Mouse (Mus musculus): Measurements from ENCODE around the gene Lrch2. TPM values are rescaled to one million over a fixed set of nuclear protein-coding genes. Genes with fewer than 3 reads are reported as not detected.
"Not testable (repeated sequence)": the region's sequence is repeated elsewhere in the genome, so short reads cannot be mapped to it uniquely, and the experiment has no call there.

Lrch2 gene
- polyA plus RNA-seq, 1 experiment = 12.2 TPM

GRCm38 (mm10) chrX:147489551-147489950, 64.3 kb downstream of the Lrch2 start:
- Histone ChIP-seq H3K27ac (ENCODE audit: insufficient read depth, low read length) (no peak overlapping the region), H3K4me1 (ENCODE audit: control insufficient read depth, insufficient read depth, low read length) (no peaks in the 10 kb centered on the region), H3K4me3 (replicated peaks; ENCODE audit: insufficient read depth, low read depth, low read length) (no peak overlapping the region), H3K27me3 (ENCODE audit: control insufficient read depth, insufficient read depth, low read length) (no peaks in the 10 kb centered on the region)
- no peak for DNase-seq
- TF ChIP-seq CTCF (IDR thresholded peaks at IDR 0.05; ENCODE audit: borderline replicate concordance, insufficient read depth, low read depth, low read length) (no peak), POLR2A (IDR thresholded peaks at IDR 0.05; ENCODE audit: borderline replicate concordance, insufficient read depth, low read length) (no peak)
- 48% methylated on average over 2 of the region's 2 CpGs for WGBS

- not testable (repeated sequence) for H3K27me3 ChIP-seq (ENCODE audit: control insufficient read depth, insufficient read depth, low read length); DNase-seq; H3K4me1 ChIP-seq (ENCODE audit: control insufficient read depth, insufficient read depth, low read length); H3K27ac ChIP-seq (ENCODE audit: insufficient read depth, low read length); H3K4me3 ChIP-seq (replicated peaks; ENCODE audit: insufficient read depth, low read depth, low read length)
- WGBS = 88% methylated on average over 1 of the region's 1 CpGs
Observed at GRCm38 (mm10) chrX:147453610-147454009, 100.3 kb downstream of the Lrch2 start, which contains the start of gene Vmn1r239-ps. Vmn1r239-ps (minus strand) TSS chrX:147453710.

DNA sequence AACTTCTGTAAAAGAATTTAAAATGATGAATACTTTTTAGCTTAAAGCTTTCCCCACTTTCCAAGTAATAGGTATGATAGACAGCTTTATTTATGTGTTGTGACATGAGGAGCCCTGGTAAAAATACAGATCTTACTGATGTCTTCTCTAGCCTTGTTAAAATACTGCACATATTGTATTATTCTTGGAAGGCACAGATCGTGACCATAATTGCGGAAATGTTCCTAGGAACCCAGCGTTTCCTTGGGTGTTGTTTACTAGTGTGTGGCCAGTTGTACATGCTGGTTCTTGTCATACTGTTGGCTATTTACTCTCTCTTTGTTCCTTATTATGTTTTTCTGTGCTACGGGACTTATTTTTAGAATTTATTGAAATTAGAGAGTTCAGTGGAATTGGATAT, 110.5 kb downstream of the Lrch2 start:
- no peak for DNase-seq
- no peaks in the 10 kb centered on the region for H3K4me1 ChIP-seq (ENCODE audit: control insufficient read depth, insufficient read depth, low read length)
- no peak overlapping the region for H3K27ac ChIP-seq (ENCODE audit: insufficient read depth, low read length)
- WGBS = 83% methylated on average over 4 of the region's 4 CpGs
- TF ChIP-seq CTCF (IDR thresholded peaks at IDR 0.05; ENCODE audit: borderline replicate concordance, insufficient read depth, low read depth, low read length) (no peak), POLR2A (IDR thresholded peaks at IDR 0.05; ENCODE audit: borderline replicate concordance, insufficient read depth, low read length) (no peak)
- no peak overlapping the region for H3K4me3 ChIP-seq (replicated peaks; ENCODE audit: insufficient read depth, low read depth, low read length)
- no peaks in the 10 kb centered on the region for H3K27me3 ChIP-seq (ENCODE audit: control insufficient read depth, insufficient read depth, low read length)

DNA sequence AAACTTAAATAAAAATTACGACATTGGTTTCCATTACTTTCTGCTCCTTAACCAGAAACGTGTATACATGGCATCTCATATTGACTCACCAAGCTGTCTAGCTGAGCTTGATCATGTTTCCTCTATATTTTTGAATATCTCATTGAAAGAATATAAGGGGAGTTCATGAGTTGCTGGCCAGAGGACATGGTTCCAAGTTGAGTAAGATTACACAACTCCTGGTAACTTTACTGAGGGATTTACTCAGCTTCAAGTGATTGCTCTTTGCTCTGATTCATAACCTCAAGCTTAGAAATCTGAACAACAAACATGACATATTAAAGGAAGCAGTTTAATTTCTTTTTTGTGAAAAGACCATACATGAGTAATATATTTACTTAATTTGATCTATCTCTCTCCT, 118.5 kb downstream of the Lrch2 start:
- no peak for DNase-seq
- H3K4me3 ChIP-seq (replicated peaks; ENCODE audit: insufficient read depth, low read depth, low read length) = no peak overlapping the region
- WGBS = 87% methylated on average over 2 of the region's 2 CpGs
- no peak overlapping the region for H3K27ac ChIP-seq (ENCODE audit: insufficient read depth, low read length)
- H3K4me1 ChIP-seq (ENCODE audit: control insufficient read depth, insufficient read depth, low read length) = no peaks in the 10 kb centered on the region
- no peaks in the 10 kb centered on the region for H3K27me3 ChIP-seq (ENCODE audit: control insufficient read depth, insufficient read depth, low read length)
- TF ChIP-seq POLR2A (IDR thresholded peaks at IDR 0.05; ENCODE audit: borderline replicate concordance, insufficient read depth, low read length) = no peak
- TF ChIP-seq CTCF (IDR thresholded peaks at IDR 0.05; ENCODE audit: borderline replicate concordance, insufficient read depth, low read depth, low read length) = no peak

DNA sequence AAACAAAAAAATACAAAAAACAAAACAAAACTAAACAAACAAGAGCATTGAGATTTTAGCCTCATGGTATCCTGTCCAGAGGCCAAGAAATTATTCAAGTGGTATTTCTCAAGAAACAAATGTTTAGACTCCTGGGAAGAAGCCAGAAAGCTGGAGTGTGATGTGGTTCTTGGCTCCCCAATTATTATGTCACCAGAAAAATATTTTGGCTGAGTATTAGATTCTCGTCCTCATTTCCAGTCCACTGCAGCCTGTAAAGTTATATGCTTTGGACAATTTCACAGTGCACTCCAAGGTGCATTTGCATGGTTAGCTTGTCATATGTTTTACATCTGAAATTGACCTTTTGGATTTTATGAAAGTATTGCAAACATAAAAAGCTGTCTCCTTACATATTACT, 124.1 kb downstream of the Lrch2 start:
- DNase-seq = no peak
- Histone ChIP-seq H3K27ac (ENCODE audit: insufficient read depth, low read length) (no peak overlapping the region), H3K4me1 (ENCODE audit: control insufficient read depth, insufficient read depth, low read length) (no peaks in the 10 kb centered on the region), H3K27me3 (ENCODE audit: control insufficient read depth, insufficient read depth, low read length) (no peaks in the 10 kb centered on the region), H3K4me3 (replicated peaks; ENCODE audit: insufficient read depth, low read depth, low read length) (no peak overlapping the region)
- 20% methylated on average over 1 of the region's 1 CpGs for WGBS
- TF ChIP-seq CTCF (IDR thresholded peaks at IDR 0.05; ENCODE audit: borderline replicate concordance, insufficient read depth, low read depth, low read length) = no peak
- no peak for TF ChIP-seq POLR2A (IDR thresholded peaks at IDR 0.05; ENCODE audit: borderline replicate concordance, insufficient read depth, low read length)

- Histone ChIP-seq H3K4me1 (ENCODE audit: control insufficient read depth, insufficient read depth, low read length) (no peaks in the 10 kb centered on the region), H3K27ac (ENCODE audit: insufficient read depth, low read length) (no peak within 1 kb of the TSS), H3K27me3 (ENCODE audit: control insufficient read depth, insufficient read depth, low read length) (no peaks in the 10 kb centered on the region), H3K4me3 (replicated peaks; ENCODE audit: insufficient read depth, low read depth, low read length) (no peak within 1 kb of the TSS)
- no peak for DNase-seq
- 61% methylated on average over 1 of the region's 1 CpGs for WGBS
- TF ChIP-seq CTCF (IDR thresholded peaks at IDR 0.05; ENCODE audit: borderline replicate concordance, insufficient read depth, low read depth, low read length) (no peak), POLR2A (IDR thresholded peaks at IDR 0.05; ENCODE audit: borderline replicate concordance, insufficient read depth, low read length) (no peak)
Observed at GRCm38 (mm10) chrX:147429129-147429528, 124.8 kb downstream of the Lrch2 start, which contains the start of gene Il13ra2. Il13ra2 (minus strand) TSS chrX:147429192.

Other genes starting within 250 kb of the Lrch2 start
- 0.15 and 0.35 TPM in 2 replicates for gene Il13ra2, start 124.9 kb downstream of the Lrch2 start, polyA plus RNA-seq (2012; rRNA removed)
- gene Vmn1r239-ps, start 100.4 kb downstream of the Lrch2 start, polyA plus RNA-seq (2012; rRNA removed) = not detected in 2 replicates
- gene Gm15128, start 211.9 kb upstream of the Lrch2 start, polyA plus RNA-seq (2012; rRNA removed) = not detected in 2 replicates

All from cerebellum, adult 2 months (tissue).